ENCODE assay signal across 16 mouse cellular contexts in the genomic region with DNA sequence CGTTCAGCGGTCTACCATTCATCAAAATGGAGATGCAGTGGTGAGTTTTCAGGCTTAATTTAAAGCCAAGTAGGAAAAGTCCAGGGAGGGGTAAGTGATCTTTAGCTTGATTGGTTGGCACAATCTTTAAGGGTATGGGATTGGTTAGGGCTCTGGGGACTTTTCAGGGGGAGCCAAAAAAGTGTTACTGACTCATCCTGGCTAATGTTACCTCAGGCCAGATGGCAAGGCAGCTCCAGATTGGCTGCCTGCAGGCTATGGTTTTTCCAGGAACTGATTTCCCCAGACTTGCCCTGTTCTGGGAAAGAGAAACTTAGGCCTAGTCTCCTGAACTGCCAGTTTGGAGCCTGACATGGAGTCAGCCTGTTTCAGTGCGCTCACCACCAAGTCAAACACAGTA.
DNase-seq lines count a peak whose midpoint lies in the region; ATAC-seq and TF ChIP-seq lines count a peak whose summit lies in the region.
"Had no signal": no experiment of that assay in that cellular context is flagged by ENCODE, and none has a peak within 500 bp of the region (broad histone marks: within the 10 kb centered on the region; RNA-seq: fewer than 3 reads in every experiment).

No protein-coding gene starts in this region.

- H3K9me3 ChIP-seq in embryonic facial prominence, embryonic 14.5 days (ENCODE audit: control insufficient read depth, low read length), result no peaks in the 10 kb centered on the region
- H3K9me3 ChIP-seq in embryonic facial prominence, embryonic 10.5 days, result no peaks in the 10 kb centered on the region
- H3K9me3 ChIP-seq: hindbrain, embryonic 15.5 days; kidney, embryonic 15.5 days; liver, embryonic 12.5 days; midbrain, embryonic 10.5 days had no signal

- H3K27ac ChIP-seq in embryonic facial prominence, embryonic 14.5 days (replicated peaks; ENCODE audit: low read depth, low read length), result no peak overlapping the region
- H3K27ac ChIP-seq in embryonic facial prominence, embryonic 10.5 days (replicated peaks), result no peak overlapping the region
- no peak overlapping the region for H3K27ac ChIP-seq in cerebellum, adult 2 months (ENCODE audit: insufficient read depth, low read length)
- H3K27ac ChIP-seq: hindbrain, embryonic 15.5 days; kidney, embryonic 15.5 days; liver, embryonic 12.5 days; midbrain, embryonic 10.5 days; stomach, postnatal 0 days had no signal

- no peaks in the 10 kb centered on the region for H3K36me3 ChIP-seq in embryonic facial prominence, embryonic 14.5 days (ENCODE audit: control insufficient read depth, insufficient read depth, low read length)
- no peaks in the 10 kb centered on the region for H3K36me3 ChIP-seq in embryonic facial prominence, embryonic 10.5 days (replicated peaks)
- H3K36me3 ChIP-seq: G1E; hindbrain, embryonic 15.5 days; kidney, embryonic 15.5 days; liver, embryonic 12.5 days; midbrain, embryonic 10.5 days had no signal

- no peak overlapping the region for H3K9ac ChIP-seq in embryonic facial prominence, embryonic 14.5 days (ENCODE audit: low read depth, low read length)
- H3K9ac ChIP-seq: hindbrain, embryonic 15.5 days; kidney, embryonic 15.5 days; liver, embryonic 12.5 days had no signal

- ATAC-seq in embryonic facial prominence, embryonic 14.5 days (ENCODE audit: low read depth), result no peak
- ATAC-seq: liver, embryonic 12.5 days; lung, postnatal 0 days had no signal

- peak; percentile 3 for DNase-seq in embryonic facial prominence, embryonic 14.5 days (ENCODE audit: low spot score)
- no peak for DNase-seq in embryonic facial prominence, embryonic 10.5 days (ENCODE audit: low spot score)
- DNase-seq in 3T3-L1 (ENCODE audit: low read depth, low spot score), result peak; percentile 41
- DNase-seq in cerebellum, adult 2 months, result peak; percentile 46 to 80
- peak; percentile 37 to 69 for DNase-seq in layer of hippocampus, adult 18-20 months (ENCODE audit: low spot score in 2 of 2)
- no peak for DNase-seq in heart, adult 9 months (ENCODE audit: low spot score in 2 of 2)
- no peak for DNase-seq in kidney, postnatal 4 days
- no peak for DNase-seq in urinary bladder, postnatal 10 days (ENCODE audit: low spot score)
- DNase-seq: B cell, adult 2 months had no signal

- no peak overlapping the region for H3K4me2 ChIP-seq in embryonic facial prominence, embryonic 14.5 days (ENCODE audit: low read depth, low read length)
- H3K4me2 ChIP-seq: hindbrain, embryonic 15.5 days; kidney, embryonic 15.5 days; liver, embryonic 12.5 days had no signal

- no peak overlapping the region for H3K4me3 ChIP-seq in embryonic facial prominence, embryonic 14.5 days (ENCODE audit: low read depth, low read length)
- no peak overlapping the region for H3K4me3 ChIP-seq in embryonic facial prominence, embryonic 10.5 days
- no peak overlapping the region for H3K4me3 ChIP-seq in cerebellum, adult 2 months (replicated peaks; ENCODE audit: insufficient read depth, low read depth, low read length)
- H3K4me3 ChIP-seq: hindbrain, embryonic 15.5 days; kidney, embryonic 15.5 days; liver, embryonic 12.5 days; midbrain, embryonic 10.5 days had no signal

- no peak for TF ChIP-seq CTCF in cerebellum, adult 2 months (IDR thresholded peaks at IDR 0.05; ENCODE audit: borderline replicate concordance, insufficient read depth, low read depth, low read length)

- TF ChIP-seq POLR2A in cerebellum, adult 2 months (IDR thresholded peaks at IDR 0.05; ENCODE audit: borderline replicate concordance, insufficient read depth, low read length), result no peak

- no peaks in the 10 kb centered on the region for H3K27me3 ChIP-seq in embryonic facial prominence, embryonic 14.5 days (replicated peaks; ENCODE audit: control insufficient read depth, insufficient read depth, low read length)
- no peaks in the 10 kb centered on the region for H3K27me3 ChIP-seq in embryonic facial prominence, embryonic 10.5 days (replicated peaks; ENCODE audit: low read depth, poor library complexity, severe bottlenecking)
- no peaks in the 10 kb centered on the region; the same call in 1 of the 2 replicates for H3K27me3 ChIP-seq in cerebellum, adult 2 months (ENCODE audit: control insufficient read depth, insufficient read depth, low read length)
- H3K27me3 ChIP-seq: hindbrain, embryonic 15.5 days; kidney, embryonic 15.5 days; liver, embryonic 12.5 days had no signal

- 88% methylated on average over 3 of the region's 3 CpGs for WGBS in embryonic facial prominence, embryonic 14.5 days
- WGBS in embryonic facial prominence, embryonic 10.5 days, result 94% methylated on average over 3 of the region's 3 CpGs
- WGBS in cerebellum, adult 2 months, result 35% methylated on average over 3 of the region's 3 CpGs

- no peaks in the 10 kb centered on the region for H3K4me1 ChIP-seq in embryonic facial prominence, embryonic 14.5 days (ENCODE audit: control insufficient read depth, insufficient read depth, low read length)
- no peaks in the 10 kb centered on the region for H3K4me1 ChIP-seq in embryonic facial prominence, embryonic 10.5 days
- H3K4me1 ChIP-seq in cerebellum, adult 2 months (ENCODE audit: control insufficient read depth, insufficient read depth, low read length), result no peaks in the 10 kb centered on the region; the same call in 1 of the 2 replicates
- H3K4me1 ChIP-seq: hindbrain, embryonic 15.5 days; kidney, embryonic 15.5 days; liver, embryonic 12.5 days; midbrain, embryonic 10.5 days had no signal

Comparison
In these comparisons a context has a peak if more than half of its experiments do, and no peak if none do; other contexts are left out.
1. DNase-seq: peak in embryonic facial prominence, embryonic 14.5 days (single experiment), 3T3-L1 (single experiment), cerebellum, adult 2 months (2 of 2) and layer of hippocampus, adult 18-20 months (2 of 2); none in embryonic facial prominence, embryonic 10.5 days (single experiment), heart, adult 9 months (0 of 2), kidney, postnatal 4 days (0 of 2) and urinary bladder, postnatal 10 days (single experiment).